Mouse (Mus musculus) spleen, adult 2 months (tissue): Measurements from ENCODE around the gene Lefty2. TPM values are rescaled to one million over a fixed set of nuclear protein-coding genes. Genes with fewer than 3 reads are reported as not detected.

Source experiments
- DNase-seq, 2 experiments: peaks; one replicate each; pipeline versions ENCODE4 v3.0.0 to v3.0.0-alpha.2; 2012 to 2021; ENCODE audit warnings: low spot score in 2 of 2, low read depth in 1 of 2
- H3K27ac ChIP-seq: fragments of 200-500 bp; 2 replicates; pipeline ENCODE4 v1.5.1; 2012; ENCODE audit warnings: low read length, inconsistent platforms; ENCODE audit not compliant: insufficient read depth
- H3K27me3 ChIP-seq: fragments of 200-500 bp; 2 replicates; pipeline ENCODE4 v1.6.1; 2012; ENCODE audit warnings: mild to moderate bottlenecking, moderate library complexity, low read length, inconsistent platforms; ENCODE audit not compliant: control insufficient read depth, insufficient read depth
- H3K36me3 ChIP-seq: fragments of 200-500 bp; 2 replicates; pipeline ENCODE4 v1.6.1; 2012; ENCODE audit warnings: mild to moderate bottlenecking, low read length, inconsistent platforms; ENCODE audit not compliant: control insufficient read depth, insufficient read depth
- H3K4me1 ChIP-seq: fragments of 200-500 bp; 2 replicates; pipeline ENCODE4 v1.6.1; 2011; ENCODE audit warnings: inconsistent platforms; ENCODE audit not compliant: control insufficient read depth, insufficient read depth, insufficient read length
- H3K4me3 ChIP-seq: fragments of 200-500 bp; 2 replicates; pipeline ENCODE4 v1.5.1; 2011; ENCODE audit warnings: mild to moderate bottlenecking, inconsistent platforms; ENCODE audit not compliant: insufficient read depth, insufficient read length; ENCODE audit errors: extremely low read depth
- CTCF ChIP-seq: fragments of 200-500 bp; IDR thresholded peaks from 2 replicates; pipeline ENCODE4 v1.5.1; 2011; ENCODE audit warnings: mild to moderate bottlenecking, inconsistent platforms; ENCODE audit not compliant: insufficient read depth, insufficient read length, insufficient replicate concordance; ENCODE audit errors: extremely low read depth
- POLR2A ChIP-seq: fragments of 200-500 bp; IDR thresholded peaks from 2 replicates; pipeline ENCODE4 v1.6.1; 2011; ENCODE audit warnings: low read depth, low read length, inconsistent platforms
- WGBS: fragments of 180-500 bp; shearing (Covaris S2); methylation state at CpG from one replicate; pipeline ENCODE4 v1.1.7; 2018; 5-methylcytosine and 5-hydroxymethylcytosine counted together
- polyA plus RNA-seq: library from polyadenylated mRNA; depleted of rRNA; stranded (reverse); fragments of >200 nt; gene quantifications from 2 replicates; pipeline ENCODE4 v1.2.3, GENCODE M21; 2012

Gene Lefty2
- polyA plus RNA-seq, 1 experiment: not detected

DNA sequence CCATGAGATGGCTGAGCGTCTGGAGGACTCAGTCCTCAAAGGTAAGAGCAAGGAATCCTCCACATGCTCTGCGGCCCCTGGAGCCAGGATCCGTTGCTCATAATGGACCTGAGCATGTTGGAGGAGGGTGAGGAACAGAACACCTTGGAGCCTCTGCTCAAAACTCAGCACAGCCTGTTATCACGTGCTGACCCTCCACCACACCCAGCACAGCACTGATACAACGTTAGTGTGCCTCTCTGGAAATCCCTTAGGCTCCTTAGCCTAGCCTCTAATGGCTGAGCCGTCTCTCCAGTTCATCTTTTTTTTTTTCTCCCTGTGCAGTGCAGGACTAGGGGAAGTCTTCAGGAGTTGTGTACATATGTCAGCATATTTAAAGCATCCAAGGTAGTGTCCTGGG, 32.9 kb upstream of the Lefty2 start:
- Histone ChIP-seq H3K4me1 (no peaks in the 10 kb centered on the region), H3K4me3 (no peak overlapping the region), H3K27ac (no peak overlapping the region), H3K36me3 (peaks cover 37% of the 10 kb centered on the region), H3K27me3 (no peaks in the 10 kb centered on the region)
- no peak for DNase-seq
- 88% methylated on average over 6 of the region's 6 CpGs for WGBS
- no peak for TF ChIP-seq POLR2A
- TF ChIP-seq CTCF: no peak

DNA sequence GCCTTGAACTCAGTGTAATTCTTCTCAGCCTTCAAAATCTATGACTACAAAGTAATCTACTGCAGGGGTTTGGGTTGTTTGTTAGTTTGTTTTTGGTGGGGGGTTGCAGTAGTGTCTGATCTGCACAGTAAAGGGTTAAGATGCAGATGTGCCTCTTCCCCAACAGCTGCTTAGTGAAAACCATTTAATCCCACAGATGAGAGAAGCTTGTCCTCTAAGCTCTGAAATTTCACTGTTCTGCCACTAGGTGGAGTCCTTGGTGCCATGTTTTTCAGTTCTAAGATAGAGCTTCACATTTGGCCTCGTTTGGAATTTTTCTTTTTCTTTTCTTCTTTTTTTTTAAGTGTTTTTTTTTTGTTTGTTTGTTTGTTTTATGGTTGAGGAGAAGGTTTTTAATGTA, 29.3 kb upstream of the Lefty2 start:
- no peak for DNase-seq
- no peaks in the 10 kb centered on the region for H3K27me3 ChIP-seq
- H3K4me1 ChIP-seq: no peaks in the 10 kb centered on the region
- H3K4me3 ChIP-seq: no peak overlapping the region
- WGBS: 0% methylated on average over 1 of the region's 1 CpGs
- peaks cover 36% of the 10 kb centered on the region for H3K36me3 ChIP-seq
- 0 out of 2 replicates have a peak, but pooled peaks have one; percentile 22 for TF ChIP-seq CTCF
- TF ChIP-seq POLR2A: no peak
- H3K27ac ChIP-seq: no peak overlapping the region

DNA sequence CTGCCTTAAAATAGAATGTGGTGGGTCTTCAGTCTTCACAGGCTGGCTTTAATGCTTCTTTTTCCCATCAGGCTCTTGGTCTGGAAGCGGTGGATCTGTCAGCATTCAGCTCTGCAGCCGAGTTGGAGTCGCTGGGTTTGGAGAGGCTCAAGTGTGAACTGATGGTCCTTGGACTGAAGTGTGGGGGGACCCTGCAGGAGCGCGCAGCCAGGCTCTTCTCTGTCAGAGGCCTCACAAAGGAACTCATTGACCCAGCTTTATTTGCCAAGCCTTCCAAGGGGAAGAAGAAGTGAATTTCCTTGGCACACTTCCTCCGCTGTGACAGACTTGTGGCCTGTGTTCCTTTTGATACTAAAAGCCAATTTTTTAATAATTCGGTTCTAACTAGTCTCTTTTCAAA, 26.9 kb upstream of the Lefty2 start:
- peaks cover 24% of the 10 kb centered on the region for H3K36me3 ChIP-seq
- DNase-seq: no peak
- no peak for TF ChIP-seq CTCF
- TF ChIP-seq POLR2A: no peak

DNA sequence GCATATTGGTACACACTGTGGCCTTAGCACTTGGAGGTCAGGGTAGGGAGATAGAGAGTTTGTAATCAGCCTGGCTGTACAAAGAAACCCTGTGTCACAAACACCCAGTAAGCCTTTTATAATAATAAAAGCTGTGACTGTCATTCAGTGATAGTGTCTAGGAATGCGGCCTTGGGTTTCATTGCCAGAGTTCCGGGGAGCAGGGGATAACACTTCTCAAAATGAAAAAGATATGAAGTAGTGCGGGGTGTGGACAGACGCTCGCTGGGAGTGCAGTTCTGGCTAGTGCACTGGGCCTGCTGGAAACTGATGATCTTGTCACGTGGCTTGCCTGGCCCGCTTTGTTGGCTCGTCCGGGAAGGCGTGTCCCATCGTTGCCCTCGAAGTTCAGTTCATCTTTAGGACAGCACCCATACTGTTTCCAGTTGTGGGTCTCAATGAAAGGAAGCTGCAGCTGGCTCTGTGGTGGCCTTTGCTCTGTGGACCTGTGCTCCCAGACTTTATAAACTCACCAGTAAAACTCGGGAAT, 22.7 kb upstream of the Lefty2 start:
- DNase-seq: no peak
- no peak overlapping the region for H3K27ac ChIP-seq
- peaks cover 10% of the 10 kb centered on the region for H3K36me3 ChIP-seq
- no peak overlapping the region for H3K4me3 ChIP-seq
- no peak for TF ChIP-seq CTCF
- no peak for TF ChIP-seq POLR2A
- no peaks in the 10 kb centered on the region for H3K27me3 ChIP-seq
- peaks cover 3% of the 10 kb centered on the region; the same call in 1 of the 2 replicates for H3K4me1 ChIP-seq
- WGBS: 85% methylated on average over 13 of the region's 13 CpGs

More for the DNA sequence above, 26.9 kb upstream of the Lefty2 start:
- 93% methylated on average over 7 of the region's 7 CpGs for WGBS
- Histone ChIP-seq H3K27ac (no peak overlapping the region), H3K4me3 (no peak overlapping the region), H3K27me3 (no peaks in the 10 kb centered on the region), H3K4me1 (no peaks in the 10 kb centered on the region)

DNA sequence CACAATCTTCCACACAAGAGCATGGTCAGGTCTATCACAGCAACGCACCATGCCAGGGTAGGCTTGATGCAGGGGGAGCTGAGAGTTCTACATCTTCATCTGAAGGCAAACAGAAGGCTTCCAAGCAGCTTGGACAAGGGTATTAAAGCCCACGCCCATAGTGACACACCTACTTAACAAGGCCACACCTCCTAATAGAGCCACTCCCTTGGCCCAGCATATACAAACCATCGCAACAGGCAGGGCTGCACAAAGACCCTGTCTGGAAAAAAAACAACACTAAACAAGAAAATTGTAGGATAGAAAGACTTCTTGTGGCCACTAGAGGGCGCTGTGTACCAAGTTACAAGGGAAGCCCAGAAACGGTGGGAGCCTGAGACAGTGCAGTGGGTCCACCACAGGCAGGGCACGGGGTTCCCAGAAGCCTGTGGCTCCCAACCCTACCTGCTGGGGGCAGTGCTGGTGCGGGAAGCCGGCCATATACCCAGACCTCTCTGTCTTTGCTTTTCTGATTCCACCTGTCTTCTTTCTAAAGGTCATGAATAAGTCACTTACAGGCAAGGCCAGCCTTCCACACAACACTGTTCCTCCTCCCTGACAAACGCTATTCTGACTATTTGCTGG, 18.9 kb upstream of the Lefty2 start:
- Histone ChIP-seq H3K4me3 (no peak overlapping the region), H3K27ac (no peak overlapping the region), H3K27me3 (no peaks in the 10 kb centered on the region), H3K4me1 (peaks cover 4% of the 10 kb centered on the region; the same call in 1 of the 2 replicates), H3K36me3 (no peaks in the 10 kb centered on the region)
- 25% methylated on average over 9 of the region's 9 CpGs for WGBS
- DNase-seq: peak; percentile 49 to 71
- TF ChIP-seq CTCF (peak; percentile 57; the same call in 1 of the 2 replicates), POLR2A (no peak)

DNA sequence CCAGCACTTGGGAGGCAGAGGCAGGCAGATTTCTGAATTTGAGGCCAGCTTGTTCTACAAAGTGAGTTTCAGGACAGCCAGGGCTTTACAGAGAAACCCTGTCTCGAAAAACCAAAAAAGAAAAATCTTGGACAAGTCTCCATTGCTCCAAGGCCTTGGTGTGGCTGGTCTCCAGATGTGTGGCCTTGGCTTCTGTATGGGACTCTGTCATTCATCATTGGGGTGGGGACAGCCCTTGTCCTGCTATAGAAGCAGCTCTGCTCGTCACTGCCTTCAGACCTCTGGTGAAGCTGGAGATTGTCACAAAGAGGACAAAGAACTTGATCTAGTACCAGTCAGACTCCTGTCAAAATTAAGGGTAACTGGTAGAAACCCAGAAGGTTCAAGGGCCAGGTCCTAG, 18.3 kb upstream of the Lefty2 start:
- no peak overlapping the region for H3K27ac ChIP-seq
- peaks cover 4% of the 10 kb centered on the region; the same call in 1 of the 2 replicates for H3K4me1 ChIP-seq
- 81% methylated on average over 2 of the region's 2 CpGs for WGBS
- no peak overlapping the region for H3K4me3 ChIP-seq
- no peaks in the 10 kb centered on the region for H3K36me3 ChIP-seq
- no peaks in the 10 kb centered on the region for H3K27me3 ChIP-seq
- TF ChIP-seq CTCF: no peak
- TF ChIP-seq POLR2A: no peak
- no peak for DNase-seq

DNA sequence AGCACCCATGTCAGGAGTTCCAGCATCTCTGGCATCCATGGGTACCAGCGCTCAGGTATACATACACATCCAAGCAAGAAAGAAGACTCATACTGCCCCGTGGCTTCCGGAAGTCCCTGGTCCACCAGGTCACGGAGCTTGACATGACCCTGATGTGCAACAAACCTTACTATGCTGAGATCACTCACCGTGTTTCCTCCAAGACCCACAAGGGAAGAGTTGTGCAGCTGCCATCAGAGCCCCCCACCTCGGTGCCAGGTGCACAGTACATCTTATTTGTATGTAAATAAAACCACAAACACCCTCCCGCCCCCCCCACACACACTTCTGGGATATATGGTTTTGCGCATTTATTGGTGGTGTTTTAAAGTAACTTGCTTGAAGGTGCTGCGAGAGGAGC, 17.8 kb upstream of the Lefty2 start:
- Histone ChIP-seq H3K4me1 (peaks cover 4% of the 10 kb centered on the region; the same call in 1 of the 2 replicates), H3K27me3 (no peaks in the 10 kb centered on the region), H3K27ac (0 out of 2 replicates have a peak overlapping the region, but pooled peaks have one; percentile 14), H3K36me3 (no peaks in the 10 kb centered on the region), H3K4me3 (no peak overlapping the region)
- WGBS: 47% methylated on average over 9 of the region's 9 CpGs
- TF ChIP-seq POLR2A: no peak
- no peak for TF ChIP-seq CTCF
- peak in 1 of 2 experiments; percentile 16 for DNase-seq
